ENCODE assay signal across 8 mouse cellular contexts in the genomic region with DNA sequence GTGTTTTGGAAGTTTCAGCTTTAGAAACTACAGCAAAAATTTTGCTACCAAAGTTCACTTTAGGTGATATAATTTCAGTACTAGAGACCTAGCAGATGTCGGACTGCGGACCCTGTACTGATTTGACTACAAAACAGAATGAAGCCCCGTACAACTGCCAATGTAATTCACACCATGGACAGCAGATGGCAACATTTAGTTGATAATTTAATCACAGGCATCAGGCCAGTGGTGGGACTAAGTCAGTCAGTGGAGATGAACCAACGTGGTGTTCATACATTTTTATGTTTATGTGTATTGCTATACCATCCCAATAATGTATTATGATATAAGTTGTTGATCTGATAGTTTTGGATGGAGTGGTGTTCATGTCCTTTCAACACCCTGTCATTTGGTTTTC. TPM values are rescaled to one million over a fixed set of nuclear protein-coding genes. Genes with fewer than 3 reads are reported as not detected.
DNase-seq lines count a peak whose midpoint lies in the region; ATAC-seq and TF ChIP-seq lines count a peak whose summit lies in the region.

No protein-coding gene starts in this region.

- no peak overlapping the region for H3K4me2 ChIP-seq in midbrain, embryonic 16.5 days (ENCODE audit: low read length)

- intact Hi-C loops in heart, postnatal 25 days (cut with DNase I), result loop anchor here (1.0 to 10.0 kb wide), 4 partner anchors 48 to 494 kb away; partner anchors contain the start of genes Pou2f1 and Rcsd1
- intact Hi-C loops in left cerebral cortex, postnatal 14 days (cut with DNase I), result loop anchor here (1.0 kb wide), 1 partner anchor 76 kb away; no protein-coding TSS in a partner anchor

- CTCF ChIA-PET in Patski (lab: Charles Lee), result interaction anchor here (0.8 to 1.4 kb wide), 6 partner anchors 37 to 80 kb away, joined by 3 to 8 read pairs (median 4); no protein-coding TSS in a partner anchor

- WGBS in forebrain, embryonic 10.5 days, result 22% methylated on average over 4 of the region's 4 CpGs
- WGBS in midbrain, embryonic 16.5 days, result 13% methylated on average over 4 of the region's 4 CpGs

- peaks cover 26% of the 10 kb centered on the region for H3K4me1 ChIP-seq in forebrain, embryonic 10.5 days
- peaks cover 2% of the 10 kb centered on the region; the same call in 1 of the 2 replicates for H3K4me1 ChIP-seq in midbrain, embryonic 16.5 days (ENCODE audit: control insufficient read depth, insufficient read depth, low read length)

- peak; percentile 80 for TF ChIP-seq CTCF in Patski (IDR thresholded peaks at IDR 0.05)

- in situ Hi-C loops in Patski (cut with MboI; ENCODE audit: low pct_unique_long_range_greater_than_20kb), result loop anchor here (5.0 kb wide), 1 partner anchor 77 kb away; no protein-coding TSS in a partner anchor

- H3K4me3 ChIP-seq in forebrain, embryonic 10.5 days, result no peak overlapping the region
- no peak overlapping the region for H3K4me3 ChIP-seq in midbrain, embryonic 16.5 days (ENCODE audit: low read depth, low read length)

- H3K27me3 ChIP-seq in Patski, result peaks cover 3% of the 10 kb centered on the region
- H3K27me3 ChIP-seq in forebrain, embryonic 10.5 days (ENCODE audit: poor library complexity, severe bottlenecking), result peaks cover 9% of the 10 kb centered on the region; the same call in 1 of the 2 replicates
- H3K27me3 ChIP-seq in midbrain, embryonic 16.5 days (ENCODE audit: control insufficient read depth, insufficient read depth, low read depth, low read length), result no peaks in the 10 kb centered on the region

- no peaks in the 10 kb centered on the region for H3K36me3 ChIP-seq in forebrain, embryonic 10.5 days (replicated peaks)
- no peaks in the 10 kb centered on the region for H3K36me3 ChIP-seq in midbrain, embryonic 16.5 days (ENCODE audit: control insufficient read depth, insufficient read depth, low read length)

- H3K9me3 ChIP-seq in forebrain, embryonic 10.5 days, result no peaks in the 10 kb centered on the region
- no peaks in the 10 kb centered on the region for H3K9me3 ChIP-seq in midbrain, embryonic 16.5 days (replicated peaks; ENCODE audit: control insufficient read depth, low read length, poor library complexity, severe bottlenecking)

- POLR2A ChIA-PET in Patski (lab: Charles Lee), result no interaction called here

- H3K27ac ChIP-seq in forebrain, embryonic 10.5 days, result no peak overlapping the region
- H3K27ac ChIP-seq in midbrain, embryonic 16.5 days (ENCODE audit: low read length), result no peak overlapping the region

- DNase-seq in heart, adult 8-10 months (ENCODE audit: low spot score), result peak; percentile 67
- DNase-seq in heart, postnatal 25 days (ENCODE audit: low spot score), result no peak
- DNase-seq in Patski (ENCODE audit: low read depth, low spot score), result no peak
- DNase-seq in forebrain, embryonic 10.5 days (ENCODE audit: extremely low spot score, low spot score), result peak; percentile 55
- peak; percentile 79 for DNase-seq in induced T-regulatory cell, adult 2 months (ENCODE audit: low read depth)
- DNase-seq in left cerebral cortex, postnatal 14 days (ENCODE audit: low spot score in 2 of 2), result peak; percentile 77 to 80
- peak; percentile 66 for DNase-seq in thymus, postnatal 14 days

- H3K9ac ChIP-seq in midbrain, embryonic 16.5 days (ENCODE audit: low read depth, low read length), result no peak overlapping the region

- ATAC-seq in Patski, result no peak
- ATAC-seq in midbrain, embryonic 16.5 days, result peak; percentile 66

RNA-seq across cellular contexts. Expression of gene Mpzl1, which starts 26.4 kb away (rescaled TPM):
- total RNA-seq in heart, adult 8-10 months (2022), result 10 to 100 TPM; 12.3 to 13.6 (median 12.4) TPM
- total RNA-seq in heart, postnatal 25 days (2021), result 10 to 100 TPM; 20.8 to 20.9 TPM
- polyA plus RNA-seq in Patski (2021), result 35.3 TPM
- polyA plus RNA-seq in forebrain, embryonic 10.5 days (2016; fragmentation: Nextera tagmentation; extraction: Ambion mirVana), result 119 and 122 TPM in 2 replicates
- total RNA-seq in left cerebral cortex, postnatal 14 days (2021), result 10 to 100 TPM; 52.5 to 61.7 TPM
- 150 and 155 TPM in 2 replicates for polyA plus RNA-seq in midbrain, embryonic 16.5 days (2015; fragmentation: Nextera tagmentation; extraction: Ambion mirVana)

RNA-seq across cellular contexts. Expression of gene Rcsd1, which starts 48.8 kb away (rescaled TPM):
- 10 to 100 TPM; 64.0 to 99.3 (median 73.2) TPM for total RNA-seq in heart, adult 8-10 months (2022)
- total RNA-seq in heart, postnatal 25 days (2021), result 10 to 100 TPM; 79.6 to 81.5 TPM
- polyA plus RNA-seq in Patski (2021), result 0.24 TPM
- 8.3 and 8.4 TPM in 2 replicates for polyA plus RNA-seq in forebrain, embryonic 10.5 days (2016; fragmentation: Nextera tagmentation; extraction: Ambion mirVana)
- 1 to 10 TPM; 6.4 to 8.5 TPM for total RNA-seq in left cerebral cortex, postnatal 14 days (2021)
- 7.8 and 7.9 TPM in 2 replicates for polyA plus RNA-seq in midbrain, embryonic 16.5 days (2015; fragmentation: Nextera tagmentation; extraction: Ambion mirVana)

Comparison
In these comparisons a context has a peak if more than half of its experiments do, and no peak if none do; other contexts are left out.
1. DNase-seq: peak in heart, adult 8-10 months (single experiment), forebrain, embryonic 10.5 days (single experiment), induced T-regulatory cell, adult 2 months (single experiment), left cerebral cortex, postnatal 14 days (2 of 2) and thymus, postnatal 14 days (single experiment); none in heart, postnatal 25 days (single experiment) and Patski (single experiment).
2. RNA of gene Rcsd1, which starts 48.8 kb away (total RNA-seq): 79.6 to 81.5 TPM in heart, postnatal 25 days and 64.0 to 99.3 TPM in heart, adult 8-10 months; 6.4 to 8.5 TPM in left cerebral cortex, postnatal 14 days; every median in the first group is over 4 times any median in the second.